Mouse (Mus musculus): ENCODE data around the gene Gm49368. TPM values are rescaled to one million over a fixed set of nuclear protein-coding genes. Genes with fewer than 3 reads are reported as not detected.
A peak's percentile ranks its signal among the peaks of the same experiment; 100 is the strongest.

Gene Gm49368
- polyA plus RNA-seq, 1 experiment from 2014 or later = 0.27 TPM

DNA sequence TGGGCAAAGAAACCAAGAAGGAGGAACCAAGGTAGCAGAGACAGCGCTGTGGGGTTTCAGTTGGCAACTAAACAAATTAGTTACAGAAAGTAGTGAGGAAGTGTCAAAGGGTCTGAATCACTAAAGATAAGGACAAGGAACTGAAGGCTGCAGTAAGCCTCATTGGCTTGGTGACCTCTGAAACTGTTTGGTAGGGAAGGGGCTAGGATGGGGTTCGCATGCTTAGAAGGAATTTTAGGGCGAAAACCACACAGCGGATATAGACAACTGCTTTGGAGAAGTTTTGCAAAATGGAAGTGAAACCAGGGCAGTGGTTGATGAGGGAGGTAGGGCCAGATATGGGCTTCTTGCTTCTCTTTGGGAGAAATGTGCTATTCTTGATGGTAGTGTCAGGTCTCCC lies 13.7 kb upstream of the Gm49368 start:
- H3K4me1 ChIP-seq (ENCODE audit: control insufficient read depth, low read depth, low read length) = no peaks in the 10 kb centered on the region; the same call in 1 of the 2 replicates
- WGBS (ENCODE audit: insufficient replicate concordance) = 16% methylated on average over 4 of the region's 4 CpGs
- H3K4me3 ChIP-seq (ENCODE audit: low read depth, low read length) = no peak overlapping the region
- no peaks in the 10 kb centered on the region for H3K27me3 ChIP-seq (ENCODE audit: control insufficient read depth, insufficient read depth, low read depth, low read length)
- no peaks in the 10 kb centered on the region for H3K36me3 ChIP-seq (ENCODE audit: control insufficient read depth, insufficient read depth)
- no peaks in the 10 kb centered on the region for H3K9me3 ChIP-seq (replicated peaks; ENCODE audit: control insufficient read depth, low read length)
- no peak overlapping the region for H3K4me2 ChIP-seq (ENCODE audit: low read depth, low read length)
- H3K9ac ChIP-seq (ENCODE audit: low read depth, low read length) = no peak overlapping the region
- H3K27ac ChIP-seq (ENCODE audit: low read length) = no peak overlapping the region
- ATAC-seq (ENCODE audit: low read depth) = no peak

- Histone ChIP-seq H3K9ac (ENCODE audit: low read depth, low read length) (no peak overlapping the region), H3K4me1 (ENCODE audit: control insufficient read depth, low read depth, low read length) (no peaks in the 10 kb centered on the region; the same call in 1 of the 2 replicates), H3K27me3 (ENCODE audit: control insufficient read depth, insufficient read depth, low read depth, low read length) (no peaks in the 10 kb centered on the region), H3K27ac (ENCODE audit: low read length) (no peak overlapping the region), H3K9me3 (replicated peaks; ENCODE audit: control insufficient read depth, low read length) (no peaks in the 10 kb centered on the region), H3K36me3 (ENCODE audit: control insufficient read depth, insufficient read depth) (no peaks in the 10 kb centered on the region), H3K4me3 (ENCODE audit: low read depth, low read length) (no peak overlapping the region), H3K4me2 (ENCODE audit: low read depth, low read length) (no peak overlapping the region)
- 26% methylated on average over 2 of the region's 2 CpGs for WGBS (ENCODE audit: insufficient replicate concordance)
- ATAC-seq (ENCODE audit: low read depth) = no peak
These were observed 13.2 kb upstream of the Gm49368 start for GRCm38 (mm10) chr7:128049254-128049653.

DNA sequence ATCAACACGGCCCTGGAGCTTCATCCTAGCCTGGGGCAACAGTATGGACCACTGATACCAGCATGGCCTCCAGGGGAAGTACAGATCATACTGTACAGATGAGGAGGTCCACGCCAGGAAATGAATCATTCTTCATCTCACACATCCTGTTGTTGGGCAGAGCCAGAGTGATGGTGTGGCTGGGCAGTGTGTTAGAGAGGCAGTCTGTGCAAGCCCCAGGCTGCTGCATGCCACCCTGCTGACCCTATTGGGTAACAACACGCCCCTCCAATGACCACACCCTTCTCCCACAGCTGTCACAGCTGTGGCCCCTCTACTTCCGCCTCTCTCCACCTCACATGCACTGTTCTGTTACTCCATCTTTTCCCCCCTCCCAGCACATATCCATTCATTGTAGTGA lies 11.7 kb upstream of the Gm49368 start:
- H3K4me1 ChIP-seq (ENCODE audit: control insufficient read depth, low read depth, low read length) = no peaks in the 10 kb centered on the region; the same call in 1 of the 2 replicates
- no peak for ATAC-seq (ENCODE audit: low read depth)
- no peak overlapping the region for H3K9ac ChIP-seq (ENCODE audit: low read depth, low read length)
- no peaks in the 10 kb centered on the region for H3K27me3 ChIP-seq (ENCODE audit: control insufficient read depth, insufficient read depth, low read depth, low read length)
- H3K36me3 ChIP-seq (ENCODE audit: control insufficient read depth, insufficient read depth) = no peaks in the 10 kb centered on the region
- H3K4me3 ChIP-seq (ENCODE audit: low read depth, low read length) = no peak overlapping the region
- no peak overlapping the region for H3K4me2 ChIP-seq (ENCODE audit: low read depth, low read length)
- no peaks in the 10 kb centered on the region for H3K9me3 ChIP-seq (replicated peaks; ENCODE audit: control insufficient read depth, low read length)
- no peak overlapping the region for H3K27ac ChIP-seq (ENCODE audit: low read length)
- 19% methylated on average over 4 of the region's 4 CpGs for WGBS (ENCODE audit: insufficient replicate concordance)

GRCm38 (mm10) chr7:128053061-128053460 lies 9.4 kb upstream of the Gm49368 start:
- no peak overlapping the region for H3K9ac ChIP-seq (ENCODE audit: low read depth, low read length)
- no peak overlapping the region for H3K27ac ChIP-seq (ENCODE audit: low read length)
- no peaks in the 10 kb centered on the region for H3K9me3 ChIP-seq (replicated peaks; ENCODE audit: control insufficient read depth, low read length)
- H3K4me1 ChIP-seq (ENCODE audit: control insufficient read depth, low read depth, low read length) = no peaks in the 10 kb centered on the region; the same call in none of the 2 replicates
- H3K27me3 ChIP-seq (ENCODE audit: control insufficient read depth, insufficient read depth, low read depth, low read length) = no peaks in the 10 kb centered on the region
- H3K4me3 ChIP-seq (ENCODE audit: low read depth, low read length) = no peak overlapping the region
- 39% methylated on average over 5 of the region's 5 CpGs for WGBS (ENCODE audit: insufficient replicate concordance)
- no peak for ATAC-seq (ENCODE audit: low read depth)
- H3K4me2 ChIP-seq (ENCODE audit: low read depth, low read length) = no peak overlapping the region
- H3K36me3 ChIP-seq (ENCODE audit: control insufficient read depth, insufficient read depth) = no peaks in the 10 kb centered on the region

- Histone ChIP-seq H3K27ac (ENCODE audit: low read length) (no peak overlapping the region), H3K4me3 (ENCODE audit: low read depth, low read length) (no peak overlapping the region), H3K4me1 (ENCODE audit: control insufficient read depth, low read depth, low read length) (no peaks in the 10 kb centered on the region; the same call in 1 of the 2 replicates), H3K9ac (ENCODE audit: low read depth, low read length) (no peak overlapping the region), H3K27me3 (ENCODE audit: control insufficient read depth, insufficient read depth, low read depth, low read length) (no peaks in the 10 kb centered on the region), H3K9me3 (replicated peaks; ENCODE audit: control insufficient read depth, low read length) (no peaks in the 10 kb centered on the region), H3K36me3 (ENCODE audit: control insufficient read depth, insufficient read depth) (no peaks in the 10 kb centered on the region), H3K4me2 (ENCODE audit: low read depth, low read length) (no peak overlapping the region)
- WGBS (ENCODE audit: insufficient replicate concordance) = 34% methylated on average over 3 of the region's 3 CpGs
- no peak for ATAC-seq (ENCODE audit: low read depth)
These were observed 5.5 kb upstream of the Gm49368 start for GRCm38 (mm10) chr7:128056917-128057444.

- H3K9me3 ChIP-seq (replicated peaks; ENCODE audit: control insufficient read depth, low read length) = no peaks in the 10 kb centered on the region
- no peak overlapping the region for H3K9ac ChIP-seq (ENCODE audit: low read depth, low read length)
- no peaks in the 10 kb centered on the region; the same call in 1 of the 2 replicates for H3K4me1 ChIP-seq (ENCODE audit: control insufficient read depth, low read depth, low read length)
- 51% methylated on average over 8 of the region's 8 CpGs for WGBS (ENCODE audit: insufficient replicate concordance)
- no peak for ATAC-seq (ENCODE audit: low read depth)
- H3K27me3 ChIP-seq (ENCODE audit: control insufficient read depth, insufficient read depth, low read depth, low read length) = no peaks in the 10 kb centered on the region
- no peak overlapping the region for H3K4me2 ChIP-seq (ENCODE audit: low read depth, low read length)
- no peak overlapping the region for H3K27ac ChIP-seq (ENCODE audit: low read length)
- H3K4me3 ChIP-seq (ENCODE audit: low read depth, low read length) = no peak overlapping the region
- H3K36me3 ChIP-seq (ENCODE audit: control insufficient read depth, insufficient read depth) = no peaks in the 10 kb centered on the region
These were observed 4.6 kb upstream of the Gm49368 start for GRCm38 (mm10) chr7:128057860-128058259.

GRCm38 (mm10) chr7:128058576-128058975 lies 3.9 kb upstream of the Gm49368 start:
- no peak for ATAC-seq (ENCODE audit: low read depth)
- Histone ChIP-seq H3K27ac (ENCODE audit: low read length) (no peak overlapping the region), H3K4me2 (ENCODE audit: low read depth, low read length) (no peak overlapping the region), H3K9ac (ENCODE audit: low read depth, low read length) (no peak overlapping the region), H3K4me3 (ENCODE audit: low read depth, low read length) (no peak overlapping the region), H3K36me3 (ENCODE audit: control insufficient read depth, insufficient read depth) (no peaks in the 10 kb centered on the region), H3K27me3 (ENCODE audit: control insufficient read depth, insufficient read depth, low read depth, low read length) (no peaks in the 10 kb centered on the region), H3K4me1 (ENCODE audit: control insufficient read depth, low read depth, low read length) (no peaks in the 10 kb centered on the region; the same call in 1 of the 2 replicates), H3K9me3 (replicated peaks; ENCODE audit: control insufficient read depth, low read length) (no peaks in the 10 kb centered on the region)
- 26% methylated on average over 7 of the region's 7 CpGs for WGBS (ENCODE audit: insufficient replicate concordance)

DNA sequence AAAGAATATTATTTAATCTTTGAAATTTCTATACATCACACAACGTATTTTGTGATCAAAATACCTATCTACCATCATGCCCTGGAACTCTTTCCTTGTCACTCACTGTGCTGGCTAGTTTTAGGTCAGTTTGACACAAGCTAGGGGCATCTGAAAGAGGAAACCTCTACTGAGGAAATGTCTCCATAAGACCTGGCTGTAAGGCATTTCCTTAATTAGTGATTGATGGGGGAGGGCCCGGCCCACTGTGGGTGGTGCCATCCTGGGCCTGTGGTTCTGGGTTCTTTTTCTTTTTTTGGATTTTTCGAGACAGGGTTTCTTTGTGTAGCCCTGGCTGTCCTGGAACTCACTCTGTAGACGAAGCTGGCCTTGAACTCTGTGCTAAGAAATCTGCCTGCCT lies 3.4 kb upstream of the Gm49368 start:
- Histone ChIP-seq H3K27ac (ENCODE audit: low read length) (no peak overlapping the region), H3K4me1 (ENCODE audit: control insufficient read depth, low read depth, low read length) (no peaks in the 10 kb centered on the region; the same call in 1 of the 2 replicates), H3K36me3 (ENCODE audit: control insufficient read depth, insufficient read depth) (no peaks in the 10 kb centered on the region), H3K27me3 (ENCODE audit: control insufficient read depth, insufficient read depth, low read depth, low read length) (no peaks in the 10 kb centered on the region), H3K9me3 (replicated peaks; ENCODE audit: control insufficient read depth, low read length) (no peaks in the 10 kb centered on the region), H3K4me2 (ENCODE audit: low read depth, low read length) (no peak overlapping the region), H3K9ac (ENCODE audit: low read depth, low read length) (no peak overlapping the region), H3K4me3 (ENCODE audit: low read depth, low read length) (no peak overlapping the region)
- no peak for ATAC-seq (ENCODE audit: low read depth)
- WGBS (ENCODE audit: insufficient replicate concordance) = 25% methylated on average over 4 of the region's 4 CpGs

- Histone ChIP-seq H3K9ac (ENCODE audit: low read depth, low read length) (no peak overlapping the region), H3K27ac (ENCODE audit: low read length) (peak overlapping the region; percentile 12; the same call in 1 of the 2 replicates), H3K4me1 (ENCODE audit: control insufficient read depth, low read depth, low read length) (no peaks in the 10 kb centered on the region), H3K9me3 (replicated peaks; ENCODE audit: control insufficient read depth, low read length) (no peaks in the 10 kb centered on the region), H3K27me3 (ENCODE audit: control insufficient read depth, insufficient read depth, low read depth, low read length) (no peaks in the 10 kb centered on the region), H3K4me3 (ENCODE audit: low read depth, low read length) (peak overlapping the region; percentile 7), H3K36me3 (ENCODE audit: control insufficient read depth, insufficient read depth) (no peaks in the 10 kb centered on the region), H3K4me2 (ENCODE audit: low read depth, low read length) (no peak overlapping the region)
- no peak for ATAC-seq (ENCODE audit: low read depth)
- 63% methylated on average over 6 of the region's 6 CpGs for WGBS (ENCODE audit: insufficient replicate concordance)
These were observed 813 bp downstream of the Gm49368 start for GRCm38 (mm10) chr7:128063211-128063781.
